Mouse (Mus musculus) cerebellum, adult 8-10 months (tissue): Measurements from ENCODE around the gene Hyal6.

ENCODE experiments used
- DNase-seq: peaks from one replicate; pipeline ENCODE4 v3.0.0; 2022

Hyal6 gene

GRCm38 (mm10) chr6:24732945-24733344 is at the start of gene Hyal6:
TSS of gene Hyal6 (plus strand) at chr6:24733245.
- no peak for DNase-seq

GRCm38 (mm10) chr6:24687871-24688270 is 45.2 kb upstream of the Hyal6 start:
- DNase-seq, result no peak

- DNase-seq, result no peak
Observed at GRCm38 (mm10) chr6:24694455-24695410, 38.3 kb upstream of the Hyal6 start.

GRCm38 (mm10) chr6:24696117-24696516 is 36.9 kb upstream of the Hyal6 start:
- no peak for DNase-seq

- DNase-seq, result no peak
Observed at GRCm38 (mm10) chr6:24697216-24697615, 35.8 kb upstream of the Hyal6 start.

- DNase-seq, result no peak
Observed at GRCm38 (mm10) chr6:24707090-24707489, 26.0 kb upstream of the Hyal6 start.

- DNase-seq, result no peak
Observed at GRCm38 (mm10) chr6:24707499-24707898, 25.5 kb upstream of the Hyal6 start.

- DNase-seq, result peak; percentile 7
Observed at GRCm38 (mm10) chr6:24721317-24722099, 11.5 kb upstream of the Hyal6 start.

GRCm38 (mm10) chr6:24728130-24728529 is 4.9 kb upstream of the Hyal6 start:
- DNase-seq, result no peak

- no peak for DNase-seq
Observed at GRCm38 (mm10) chr6:24734565-24734964, 1.5 kb downstream of the Hyal6 start.

- DNase-seq, result no peak
Observed at GRCm38 (mm10) chr6:24748029-24748428, 15.0 kb downstream of the Hyal6 start, which contains the start of gene Hyal4. TSS of gene Hyal4 (plus strand) at chr6:24748329.

- no peak for DNase-seq
Observed at GRCm38 (mm10) chr6:24759281-24759680, 26.2 kb downstream of the Hyal6 start.

GRCm38 (mm10) chr6:24766261-24766660 is 33.2 kb downstream of the Hyal6 start:
- DNase-seq, result no peak

- no peak for DNase-seq
Observed at GRCm38 (mm10) chr6:24779182-24779581, 46.1 kb downstream of the Hyal6 start.

GRCm38 (mm10) chr6:24790888-24791287 is 57.8 kb downstream of the Hyal6 start, which contains the start of gene Spam1:
TSS of gene Spam1 (plus strand) at chr6:24791188.
- no peak for DNase-seq
